In genomic region chr8:124668798-124669197, GRCm38 (mm10) we compare ENCODE assay signal across 24 mouse cellular contexts. TPM values are rescaled to one million over a fixed set of nuclear protein-coding genes. Genes with fewer than 3 reads are reported as not detected.
DNase-seq lines count a peak whose midpoint lies in the region; ATAC-seq and TF ChIP-seq lines count a peak whose summit lies in the region.
"Had no signal": no experiment of that assay in that cellular context is flagged by ENCODE, and none has a peak within 500 bp of the region (broad histone marks: within the 10 kb centered on the region; RNA-seq: fewer than 3 reads in every experiment).

No protein-coding gene starts in this region.

- H3K27ac ChIP-seq in liver, adult 2 months (replicated peaks; ENCODE audit: insufficient read depth, low read depth, low read length) = peak overlapping the region; percentile 60
- H3K27ac ChIP-seq in liver, postnatal 0 days (ENCODE audit: low read depth) = no peak overlapping the region
- H3K27ac ChIP-seq in kidney, embryonic 16.5 days (ENCODE audit: low read length) = no peak overlapping the region
- H3K27ac ChIP-seq: embryonic facial prominence, embryonic 13.5 days; heart, embryonic 15.5 days; kidney, embryonic 15.5 days; left cerebral cortex, adult 2 months; liver, embryonic 14.5 days; lung, embryonic 15.5 days; macrophage; midbrain, embryonic 15.5 days; stomach, postnatal 0 days had no signal

- no peak overlapping the region for H3K4me3 ChIP-seq in liver, adult 2 months (ENCODE audit: insufficient read depth, low read depth, low read length)
- no peak overlapping the region for H3K4me3 ChIP-seq in liver, postnatal 0 days (ENCODE audit: low read depth, low read length)
- H3K4me3 ChIP-seq in kidney, embryonic 16.5 days (ENCODE audit: low read length) = no peak overlapping the region
- H3K4me3 ChIP-seq: embryonic facial prominence, embryonic 13.5 days; heart, embryonic 15.5 days; kidney, embryonic 15.5 days; left cerebral cortex, adult 2 months; lung, embryonic 15.5 days; midbrain, embryonic 15.5 days had no signal

- WGBS in liver, adult 2 months = 27% methylated on average over 3 of the region's 3 CpGs
- 69% methylated on average over 3 of the region's 3 CpGs for WGBS in liver, postnatal 0 days (ENCODE audit: insufficient replicate concordance)
- 75% methylated on average over 3 of the region's 3 CpGs for WGBS in kidney, embryonic 16.5 days

- H3K4me2 ChIP-seq in liver, postnatal 0 days (ENCODE audit: low read depth, low read length) = no peak overlapping the region
- no peak overlapping the region for H3K4me2 ChIP-seq in kidney, embryonic 16.5 days (replicated peaks; ENCODE audit: low read depth, low read length)
- H3K4me2 ChIP-seq: embryonic facial prominence, embryonic 13.5 days; heart, embryonic 15.5 days; kidney, embryonic 15.5 days; lung, embryonic 15.5 days; midbrain, embryonic 15.5 days had no signal

- no peak overlapping the region for H3K9ac ChIP-seq in liver, adult 2 months (ENCODE audit: low read depth, low read length)
- H3K9ac ChIP-seq in liver, postnatal 0 days (replicated peaks) = no peak overlapping the region
- no peak overlapping the region for H3K9ac ChIP-seq in kidney, embryonic 16.5 days (replicated peaks; ENCODE audit: low read length)
- H3K9ac ChIP-seq: embryonic facial prominence, embryonic 13.5 days; heart, embryonic 15.5 days; kidney, embryonic 15.5 days; liver, embryonic 14.5 days; lung, embryonic 15.5 days; midbrain, embryonic 15.5 days had no signal

- H3K36me3 ChIP-seq in liver, adult 2 months (ENCODE audit: control insufficient read depth, insufficient read depth, low read length) = no peaks in the 10 kb centered on the region; the same call in 1 of the 2 replicates
- H3K36me3 ChIP-seq in liver, postnatal 0 days (replicated peaks; ENCODE audit: insufficient read depth, low read length) = peaks cover 7% of the 10 kb centered on the region; the same call in 1 of the 2 replicates
- H3K36me3 ChIP-seq in kidney, embryonic 16.5 days (ENCODE audit: insufficient read depth, low read length) = peaks cover 7% of the 10 kb centered on the region

- H3K9me3 ChIP-seq in liver, postnatal 0 days (ENCODE audit: low read length) = no peaks in the 10 kb centered on the region
- no peaks in the 10 kb centered on the region for H3K9me3 ChIP-seq in kidney, embryonic 16.5 days (ENCODE audit: low read length)
- H3K9me3 ChIP-seq: embryonic facial prominence, embryonic 13.5 days; G1E; heart, embryonic 15.5 days; kidney, embryonic 15.5 days; lung, embryonic 15.5 days; midbrain, embryonic 15.5 days had no signal

- no peaks in the 10 kb centered on the region for H3K27me3 ChIP-seq in liver, adult 2 months (ENCODE audit: control insufficient read depth, insufficient read depth, low read length)
- no peaks in the 10 kb centered on the region for H3K27me3 ChIP-seq in liver, postnatal 0 days (ENCODE audit: insufficient read depth, low read length)
- no peaks in the 10 kb centered on the region for H3K27me3 ChIP-seq in kidney, embryonic 16.5 days (ENCODE audit: insufficient read depth, low read length)
- H3K27me3 ChIP-seq: embryonic facial prominence, embryonic 13.5 days; heart, embryonic 15.5 days; kidney, embryonic 15.5 days; lung, embryonic 15.5 days; midbrain, embryonic 15.5 days; Patski had no signal

- no peaks in the 10 kb centered on the region for H3K79me2 ChIP-seq in liver, adult 2 months (ENCODE audit: control insufficient read depth, insufficient read depth, low read length)

- peak; percentile 53 for DNase-seq in gastrocnemius, postnatal 14 days
- no peak for DNase-seq in gastrocnemius, postnatal 36 days
- peak; percentile 89 for DNase-seq in liver, adult 2 months (ENCODE audit: extremely low read depth, low read depth, low spot score)
- no peak for DNase-seq in liver, postnatal 0 days
- peak; percentile 59 for DNase-seq in adrenal gland, postnatal 10 days
- DNase-seq in skeletal muscle tissue, adult 2 months (ENCODE audit: low read depth, low spot score) = peak; percentile 21
- DNase-seq: cerebellum, adult 2 months; cerebellum, postnatal 25 days; heart, postnatal 36 days; kidney, adult 11 months; kidney, postnatal 4 days had no signal

- no peak for TF ChIP-seq CTCF in liver, adult 2 months (IDR thresholded peaks at IDR 0.05; ENCODE audit: low read depth, low read length)
- TF ChIP-seq CTCF in liver, postnatal 0 days (IDR thresholded peaks at IDR 0.05; ENCODE audit: low read depth) = no peak

- peaks cover 7% of the 10 kb centered on the region for H3K4me1 ChIP-seq in liver, adult 2 months (ENCODE audit: control insufficient read depth, insufficient read depth, low read length)
- H3K4me1 ChIP-seq in liver, postnatal 0 days (ENCODE audit: insufficient read depth) = no peaks in the 10 kb centered on the region
- no peaks in the 10 kb centered on the region for H3K4me1 ChIP-seq in kidney, embryonic 16.5 days (ENCODE audit: insufficient read depth, low read length)

- ATAC-seq in liver, postnatal 0 days = no peak
- ATAC-seq in kidney, embryonic 16.5 days (ENCODE audit: low FRiP score, low TSS enrichment) = no peak; the same call in 1 of the 2 replicates
- ATAC-seq: forebrain, embryonic 14.5 days; midbrain, embryonic 15.5 days; Patski had no signal

- no peak for TF ChIP-seq POLR2A in liver, adult 2 months (IDR thresholded peaks at IDR 0.05; ENCODE audit: extremely low read depth, insufficient read depth, low read length)

- TF ChIP-seq EP300 in liver, postnatal 0 days (IDR thresholded peaks at IDR 0.05; ENCODE audit: low read depth) = no peak

- intact Hi-C loops in gastrocnemius, postnatal 14 days (cut with DNase I; ENCODE audit: low total_unique reads) = no loop called here
- intact Hi-C loops in gastrocnemius, postnatal 36 days (cut with DNase I) = no loop called here

RNA-seq across cellular contexts. Expression of gene 2310022B05Rik, which starts 5.6 kb away (rescaled TPM):
- 10 to 100 TPM; 21.4 to 25.8 TPM for total RNA-seq in gastrocnemius, postnatal 14 days (2021)
- 10 to 100 TPM in 1 of 2 experiments, 1 to 10 TPM in 1; 9.9 to 12.1 TPM for total RNA-seq in gastrocnemius, postnatal 36 days (2021)
- total RNA-seq in liver, adult 2 months (2014; rRNA removed) = 3.0 and 4.2 TPM in 2 replicates
- polyA plus RNA-seq in liver, adult 2 months (2012; rRNA removed) = 11.8 and 12.0 TPM in 2 replicates
- 4.1 and 4.2 TPM in 2 replicates for polyA plus RNA-seq in liver, postnatal 0 days (2015; fragmentation: Nextera tagmentation; extraction: Ambion mirVana)
- total RNA-seq in adrenal gland, postnatal 10 days (2021) = 10 to 100 TPM; 42.5 to 43.2 TPM
- polyA plus RNA-seq in kidney, embryonic 16.5 days (2015; fragmentation: Nextera tagmentation; extraction: Ambion mirVana) = 28.0 and 31.7 TPM in 2 replicates

RNA-seq across cellular contexts. Expression of gene Ttc13, which starts 53.0 kb away (rescaled TPM):
- 10 to 100 TPM; 16.9 to 22.3 TPM for total RNA-seq in gastrocnemius, postnatal 14 days (2021)
- 10 to 100 TPM; 15.6 to 18.5 TPM for total RNA-seq in gastrocnemius, postnatal 36 days (2021)
- total RNA-seq in liver, adult 2 months (2014; rRNA removed) = 24.8 and 26.3 TPM in 2 replicates
- polyA plus RNA-seq in liver, adult 2 months (2012; rRNA removed) = 11.8 and 12.3 TPM in 2 replicates
- polyA plus RNA-seq in liver, postnatal 0 days (2015; fragmentation: Nextera tagmentation; extraction: Ambion mirVana) = 11.5 and 14.0 TPM in 2 replicates
- total RNA-seq in adrenal gland, postnatal 10 days (2021) = 10 to 100 TPM; 41.8 to 47.1 TPM
- 43.5 and 49.9 TPM in 2 replicates for polyA plus RNA-seq in kidney, embryonic 16.5 days (2015; fragmentation: Nextera tagmentation; extraction: Ambion mirVana)

RNA-seq across cellular contexts. Expression of gene Arv1, which starts 53.1 kb away (rescaled TPM):
- total RNA-seq in gastrocnemius, postnatal 14 days (2021) = 1 to 10 TPM; 2.8 to 3.3 TPM
- 1 to 10 TPM; 2.2 to 2.9 TPM for total RNA-seq in gastrocnemius, postnatal 36 days (2021)
- 1.7 and 2.6 TPM in 2 replicates for total RNA-seq in liver, adult 2 months (2014; rRNA removed)
- polyA plus RNA-seq in liver, adult 2 months (2012; rRNA removed) = 4.2 and 6.8 TPM in 2 replicates
- polyA plus RNA-seq in liver, postnatal 0 days (2015; fragmentation: Nextera tagmentation; extraction: Ambion mirVana) = 4.5 and 5.2 TPM in 2 replicates
- 10 to 100 TPM in 1 of 2 experiments, 1 to 10 TPM in 1; 8.4 to 13.4 TPM for total RNA-seq in adrenal gland, postnatal 10 days (2021)
- polyA plus RNA-seq in kidney, embryonic 16.5 days (2015; fragmentation: Nextera tagmentation; extraction: Ambion mirVana) = 23.8 and 27.2 TPM in 2 replicates

Comparison
In these comparisons a context has a peak if more than half of its experiments do, and no peak if none do; other contexts are left out.
1. DNase-seq: peak in gastrocnemius, postnatal 14 days (single experiment), liver, adult 2 months (single experiment), adrenal gland, postnatal 10 days (single experiment) and skeletal muscle tissue, adult 2 months (single experiment); none in gastrocnemius, postnatal 36 days (0 of 2) and liver, postnatal 0 days (single experiment).